In the genomic region with DNA sequence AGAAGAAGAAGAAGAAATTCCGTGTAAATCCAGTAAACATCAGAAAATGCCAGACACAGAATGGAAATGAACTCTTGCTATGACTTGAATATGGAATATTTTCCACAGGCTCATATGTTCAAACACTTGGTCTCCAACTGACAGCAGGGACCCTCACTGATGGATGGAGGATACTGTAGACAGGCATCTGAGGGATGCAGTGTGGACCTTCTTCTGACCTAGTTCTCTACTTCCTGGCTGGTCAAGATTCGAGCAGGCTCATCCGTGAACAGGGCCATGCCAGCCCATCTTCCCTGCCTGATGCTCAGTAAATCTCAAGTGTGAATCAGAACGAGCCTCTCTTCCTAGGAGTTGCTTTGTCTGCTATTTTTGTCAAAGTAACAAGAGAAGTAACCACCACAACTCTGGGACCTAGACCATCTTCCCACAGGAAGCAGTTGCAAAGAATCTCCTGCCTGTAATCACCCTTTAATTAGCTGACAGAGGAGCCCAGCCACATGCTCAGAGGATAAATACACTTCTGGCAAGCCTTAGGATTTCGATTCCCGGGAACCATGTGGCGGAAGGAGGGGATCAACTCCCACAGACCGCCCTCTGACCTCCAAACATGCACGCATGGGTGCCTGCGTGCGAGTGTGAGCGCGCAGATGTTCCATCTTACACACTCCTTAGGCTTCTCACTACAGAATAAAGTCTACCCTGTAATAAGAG, we compare ENCODE assay signal across 8 mouse cellular contexts. TPM values are rescaled to one million over a fixed set of nuclear protein-coding genes. Genes with fewer than 3 reads are reported as not detected.
DNase-seq lines count a peak whose midpoint lies in the region; ATAC-seq and TF ChIP-seq lines count a peak whose summit lies in the region.

No protein-coding gene starts in this region.

- no peaks in the 10 kb centered on the region for H3K27me3 ChIP-seq in embryonic facial prominence, embryonic 11.5 days (ENCODE audit: control insufficient read depth, insufficient read depth, low read length)
- no peaks in the 10 kb centered on the region for H3K27me3 ChIP-seq in forebrain, embryonic 12.5 days
- H3K27me3 ChIP-seq in thymus, adult 2 months (ENCODE audit: control insufficient read depth, insufficient read depth, low read length), result no peaks in the 10 kb centered on the region

- ATAC-seq in embryonic facial prominence, embryonic 11.5 days (replicated peaks; ENCODE audit: insufficient number of reproducible peaks, low FRiP score, low TSS enrichment, low read depth), result no peak
- ATAC-seq in forebrain, embryonic 12.5 days (ENCODE audit: low FRiP score), result no peak

- TF ChIP-seq CTCF in layer of hippocampus, adult 2 months (conservative IDR thresholded peaks at IDR 0.05), result no peak
- no peak for TF ChIP-seq CTCF in thymus, adult 2 months (IDR thresholded peaks at IDR 0.05; ENCODE audit: borderline replicate concordance, control insufficient read depth, extremely low read depth, insufficient read depth, low read length, poor library complexity)

- peak overlapping the region; percentile 57 for H3K27ac ChIP-seq in layer of hippocampus, adult 2 months
- H3K27ac ChIP-seq in embryonic facial prominence, embryonic 11.5 days (replicated peaks; ENCODE audit: low read depth, low read length), result 0 out of 2 replicates have a peak overlapping the region, but pooled peaks have one; percentile 9
- no peak overlapping the region for H3K27ac ChIP-seq in forebrain, embryonic 12.5 days
- no peak overlapping the region for H3K27ac ChIP-seq in thymus, adult 2 months (ENCODE audit: control insufficient read depth, insufficient read depth, low read length)

- peak in 1 of 2 experiments; percentile 17 for DNase-seq in layer of hippocampus, adult 2 months (ENCODE audit: low spot score in 2 of 2)
- DNase-seq in layer of hippocampus, adult 8-10 months (ENCODE audit: low spot score in 2 of 2), result no peak
- DNase-seq in embryonic facial prominence, embryonic 11.5 days (ENCODE audit: low spot score), result peak; percentile 55
- DNase-seq in kidney, adult 9 months, result peak; percentile 27
- peak; percentile 80 to 84 for DNase-seq in lung, postnatal 4 days
- no peak for DNase-seq in thymus, adult 2 months
- DNase-seq in spleen, adult 12 weeks (ENCODE audit: low spot score), result no peak

- H3K9me3 ChIP-seq in embryonic facial prominence, embryonic 11.5 days (replicated peaks; ENCODE audit: control insufficient read depth, low read length), result no peaks in the 10 kb centered on the region
- H3K9me3 ChIP-seq in forebrain, embryonic 12.5 days, result 0 out of 2 replicates have a peak, but pooled peaks cover 3% of the 10 kb centered on the region

- no peaks in the 10 kb centered on the region for H3K36me3 ChIP-seq in embryonic facial prominence, embryonic 11.5 days (replicated peaks; ENCODE audit: control insufficient read depth, insufficient read depth, low read depth, low read length)
- no peaks in the 10 kb centered on the region for H3K36me3 ChIP-seq in forebrain, embryonic 12.5 days (replicated peaks)
- H3K36me3 ChIP-seq in thymus, adult 2 months (ENCODE audit: control insufficient read depth, insufficient read depth, low read length), result no peaks in the 10 kb centered on the region

- H3K9ac ChIP-seq in embryonic facial prominence, embryonic 11.5 days (replicated peaks; ENCODE audit: low read length), result no peak overlapping the region
- no peak overlapping the region for H3K9ac ChIP-seq in forebrain, embryonic 12.5 days

- no peak for TF ChIP-seq POLR2A in thymus, adult 2 months (IDR thresholded peaks at IDR 0.05; ENCODE audit: control insufficient read depth, extremely low read depth, insufficient read depth, low read length, poor library complexity)

- WGBS in embryonic facial prominence, embryonic 11.5 days, result 43% methylated on average over 13 of the region's 13 CpGs
- 57% methylated on average over 13 of the region's 13 CpGs for WGBS in forebrain, embryonic 12.5 days
- 87% methylated on average over 13 of the region's 13 CpGs for WGBS in thymus, adult 2 months

- H3K4me2 ChIP-seq in embryonic facial prominence, embryonic 11.5 days (ENCODE audit: low read depth, low read length), result no peak overlapping the region
- no peak overlapping the region for H3K4me2 ChIP-seq in forebrain, embryonic 12.5 days

- H3K4me1 ChIP-seq in embryonic facial prominence, embryonic 11.5 days (ENCODE audit: control insufficient read depth, insufficient read depth, low read length), result no peaks in the 10 kb centered on the region
- peaks cover 8% of the 10 kb centered on the region; the same call in 1 of the 2 replicates for H3K4me1 ChIP-seq in forebrain, embryonic 12.5 days
- H3K4me1 ChIP-seq in thymus, adult 2 months (replicated peaks; ENCODE audit: control insufficient read depth, insufficient read depth, low read length), result peaks cover 12% of the 10 kb centered on the region

- peak overlapping the region; percentile 27 for H3K4me3 ChIP-seq in layer of hippocampus, adult 2 months
- H3K4me3 ChIP-seq in embryonic facial prominence, embryonic 11.5 days (ENCODE audit: low read depth, low read length), result no peak overlapping the region
- H3K4me3 ChIP-seq in forebrain, embryonic 12.5 days (replicated peaks), result no peak overlapping the region
- no peak overlapping the region for H3K4me3 ChIP-seq in thymus, adult 2 months (ENCODE audit: control insufficient read depth, insufficient read depth, low read length)

RNA-seq across cellular contexts. Expression of gene Uspl1, which starts 31.9 kb away (rescaled TPM):
- total RNA-seq in layer of hippocampus, adult 2 months (2021), result 10 to 100 TPM; 38.8 to 39.0 TPM
- 10 to 100 TPM; 39.7 to 46.2 (median 41.6) TPM for total RNA-seq in layer of hippocampus, adult 8-10 months (2022)
- polyA plus RNA-seq in embryonic facial prominence, embryonic 11.5 days (2014; fragmentation: Nextera tagmentation; extraction: Ambion mirVana), result 77.6 and 82.1 TPM in 2 replicates
- polyA plus RNA-seq in forebrain, embryonic 12.5 days (2016; fragmentation: Nextera tagmentation; extraction: Ambion mirVana), result 71.6 and 73.8 TPM in 2 replicates
- polyA plus RNA-seq in thymus, adult 2 months (2012; rRNA removed), result 46.2 and 51.7 TPM in 2 replicates

RNA-seq across cellular contexts. Expression of gene Hmgb1, which starts 32.1 kb away (rescaled TPM):
- 100 to 1,000 TPM; 143 to 147 TPM for total RNA-seq in layer of hippocampus, adult 2 months (2021)
- total RNA-seq in layer of hippocampus, adult 8-10 months (2022), result 100 to 1,000 TPM; 119 to 140 (median 134) TPM
- polyA plus RNA-seq in embryonic facial prominence, embryonic 11.5 days (2014; fragmentation: Nextera tagmentation; extraction: Ambion mirVana), result 2,078 and 2,281 TPM in 2 replicates
- polyA plus RNA-seq in forebrain, embryonic 12.5 days (2016; fragmentation: Nextera tagmentation; extraction: Ambion mirVana), result 1,906 and 2,082 TPM in 2 replicates
- 107 and 133 TPM in 2 replicates for polyA plus RNA-seq in thymus, adult 2 months (2012; rRNA removed)

Comparison
In these comparisons a context has a peak if more than half of its experiments do, and no peak if none do; other contexts are left out.
1. DNase-seq: peak in embryonic facial prominence, embryonic 11.5 days (single experiment), kidney, adult 9 months (single experiment) and lung, postnatal 4 days (2 of 2); none in layer of hippocampus, adult 8-10 months (0 of 2), thymus, adult 2 months (single experiment) and spleen, adult 12 weeks (single experiment).
2. H3K27ac ChIP-seq: peak in layer of hippocampus, adult 2 months (single experiment) and embryonic facial prominence, embryonic 11.5 days (single experiment); none in forebrain, embryonic 12.5 days (single experiment) and thymus, adult 2 months (single experiment).
3. RNA of gene Hmgb1, which starts 32.1 kb away (polyA plus RNA-seq): 2,078 to 2,281 TPM in embryonic facial prominence, embryonic 11.5 days and 1,906 to 2,082 TPM in forebrain, embryonic 12.5 days; 107 to 133 TPM in thymus, adult 2 months; every median in the first group is over 10 times any median in the second.